Mouse (Mus musculus) MEL (cell line): ENCODE results near the gene Atp6v0a4. TPM values are rescaled to one million over a fixed set of nuclear protein-coding genes. Genes with fewer than 3 reads are reported as not detected.

Experiments used
- DNase-seq: peaks from one replicate; pipeline ENCODE4 v3.0.0; 2011; ENCODE audit warnings: low read depth, low spot score
- H3K27ac ChIP-seq: 2 replicates; pipeline ENCODE4 v1.5.1; 2012; ENCODE audit warnings: low read depth, mild to moderate bottlenecking, control low read depth, low read length, moderate library complexity; ENCODE audit not compliant: control insufficient read depth
- H3K27me3 ChIP-seq, 2 experiments: fragments of 150-350 bp in 1 of 2; sonication (generic) in 1 of 2; 2 replicates each; pipeline ENCODE4 v1.6.1; 2012; ENCODE audit warnings: low read length in 2 of 2, mild to moderate bottlenecking in 2 of 2, improper control_type of control experiment in 1 of 2, moderate library complexity in 1 of 2; ENCODE audit not compliant: insufficient read depth in 2 of 2, control insufficient read depth in 1 of 2
- H3K36me3 ChIP-seq, 2 experiments: 2 replicates each; pipeline ENCODE4 v1.6.1; 2012 to 2014; ENCODE audit warnings: low read length in 2 of 2, improper control_type of control experiment in 1 of 2, inconsistent platforms in 1 of 2, mild to moderate bottlenecking in 1 of 2; ENCODE audit not compliant: insufficient read depth in 2 of 2, control insufficient read depth in 1 of 2
- H3K4me1 ChIP-seq, 2 experiments: fragments of 150-350 bp in 1 of 2; sonication (generic) in 1 of 2; 2 replicates each; pipeline ENCODE4 v1.6.1; 2012; ENCODE audit warnings: low read length in 2 of 2, improper control_type of control experiment in 1 of 2, mild to moderate bottlenecking in 1 of 2; ENCODE audit not compliant: insufficient read depth in 2 of 2, control insufficient read depth in 1 of 2
- H3K4me3 ChIP-seq, 2 experiments: fragments of 150-350 bp in 1 of 2; sonication (generic) in 1 of 2; 2 replicates each; pipeline ENCODE4 v1.5.1; 2012; ENCODE audit warnings: low read depth in 2 of 2, low read length in 2 of 2, mild to moderate bottlenecking in 2 of 2, moderate library complexity in 2 of 2, control low read depth in 1 of 2, improper control_type of control experiment in 1 of 2; ENCODE audit not compliant: control insufficient read depth in 1 of 2, insufficient read depth in 1 of 2
- H3K79me2 ChIP-seq: 2 replicates; pipeline ENCODE4 v1.6.1; 2012; ENCODE audit warnings: mild to moderate bottlenecking, low read length, moderate library complexity; ENCODE audit not compliant: control insufficient read depth, poor library complexity, insufficient read depth
- H3K9ac ChIP-seq: 2 replicates; pipeline ENCODE4 v1.6.1; 2012; ENCODE audit warnings: low read depth, mild to moderate bottlenecking, control low read depth, low read length, moderate library complexity; ENCODE audit not compliant: control insufficient read depth, poor library complexity, severe bottlenecking
- H3K9me3 ChIP-seq: fragments of 150-350 bp; sonication (generic); replicated peaks from 2 replicates; pipeline ENCODE4 v1.6.1; 2012; ENCODE audit warnings: mild to moderate bottlenecking, low read length, improper control_type of control experiment, moderate library complexity; ENCODE audit not compliant: insufficient read depth
- BHLHE40 ChIP-seq: IDR thresholded peaks from 2 replicates; pipeline ENCODE4 v1.6.1; 2012; ENCODE audit warnings: low read depth, mild to moderate bottlenecking, inconsistent platforms, low read length, improper control_type of control experiment, borderline replicate concordance
- CHD1 ChIP-seq: IDR thresholded peaks from 2 replicates; pipeline ENCODE4 v1.6.1; 2012; ENCODE audit warnings: low read depth, mild to moderate bottlenecking, inconsistent platforms, low read length, improper control_type of control experiment
- CHD2 ChIP-seq: IDR thresholded peaks from 2 replicates; pipeline ENCODE4 v1.6.1; 2011; ENCODE audit warnings: low read length, improper control_type of control experiment
- CTCF ChIP-seq, 3 experiments: IDR thresholded peaks in 2 of 3; conservative IDR thresholded peaks in 1 of 3; 2 replicates each; pipeline ENCODE4 v1.5.1; 2011 to 2012; ENCODE audit warnings: low read length in 3 of 3, low read depth in 2 of 3, mild to moderate bottlenecking in 2 of 3, improper control_type of control experiment in 1 of 3, inconsistent platforms in 1 of 3, mixed read lengths in 1 of 3, moderate library complexity in 1 of 3; ENCODE audit not compliant: control insufficient read depth in 1 of 3, insufficient read depth in 1 of 3, poor library complexity in 1 of 3, severe bottlenecking in 1 of 3
- EP300 ChIP-seq, 2 experiments: IDR thresholded peaks; 2 replicates each; pipeline ENCODE4 v1.6.1; 2011; ENCODE audit warnings: improper control_type of control experiment in 2 of 2, low read length in 2 of 2, low read depth in 1 of 2, mild to moderate bottlenecking in 1 of 2
- ETS1 ChIP-seq: IDR thresholded peaks from 2 replicates; pipeline ENCODE4 v1.6.1; 2012; ENCODE audit warnings: low read depth, mild to moderate bottlenecking, inconsistent platforms, low read length, improper control_type of control experiment, moderate library complexity
- GABPA ChIP-seq: IDR thresholded peaks from 2 replicates; pipeline ENCODE4 v1.6.1; 2012; ENCODE audit warnings: low read depth, mild to moderate bottlenecking, inconsistent platforms, low read length, improper control_type of control experiment, moderate library complexity
- HCFC1 ChIP-seq: IDR thresholded peaks from 2 replicates; pipeline ENCODE4 v1.6.1; 2012; ENCODE audit warnings: low read depth, mild to moderate bottlenecking, inconsistent platforms, low read length, improper control_type of control experiment, moderate library complexity
- JUND ChIP-seq: IDR thresholded peaks from 2 replicates; pipeline ENCODE4 v1.6.1; 2011; ENCODE audit warnings: low read depth, mild to moderate bottlenecking, improper control_type of control experiment, low read length
- MAFK ChIP-seq: IDR thresholded peaks from 2 replicates; pipeline ENCODE4 v1.6.1; 2011; ENCODE audit warnings: low read depth, mild to moderate bottlenecking, low read length, improper control_type of control experiment, borderline replicate concordance
- MAZ ChIP-seq: IDR thresholded peaks from 2 replicates; pipeline ENCODE4 v1.6.1; 2012; ENCODE audit warnings: low read depth, mild to moderate bottlenecking, inconsistent platforms, low read length, improper control_type of control experiment
- MXI1 ChIP-seq: IDR thresholded peaks from 2 replicates; pipeline ENCODE4 v1.6.1; 2011; ENCODE audit warnings: mild to moderate bottlenecking, low read depth, low read length, improper control_type of control experiment
- MYB ChIP-seq: IDR thresholded peaks from 2 replicates; pipeline ENCODE4 v1.6.1; 2011; ENCODE audit warnings: mild to moderate bottlenecking, low read depth, low read length, improper control_type of control experiment
- MYC ChIP-seq: IDR thresholded peaks from 2 replicates; pipeline ENCODE4 v1.6.1; 2011; ENCODE audit warnings: low read depth, mild to moderate bottlenecking, low read length, improper control_type of control experiment, moderate library complexity
- NELFE ChIP-seq: IDR thresholded peaks from 2 replicates; pipeline ENCODE4 v1.6.1; 2011; ENCODE audit warnings: low read depth, low read length, improper control_type of control experiment
- NRF1 ChIP-seq: IDR thresholded peaks from 2 replicates; pipeline ENCODE4 v1.6.1; 2014; ENCODE audit warnings: low read depth, mild to moderate bottlenecking, inconsistent platforms, low read length, improper control_type of control experiment, moderate library complexity; ENCODE audit not compliant: poor library complexity, insufficient read depth, severe bottlenecking
- POLR2A ChIP-seq, 2 experiments: IDR thresholded peaks; 2 replicates each; pipeline ENCODE4 v1.6.1; 2011 to 2012; ENCODE audit warnings: low read length in 2 of 2, mild to moderate bottlenecking in 2 of 2, control low read depth in 1 of 2, improper control_type of control experiment in 1 of 2, low read depth in 1 of 2, moderate library complexity in 1 of 2; ENCODE audit not compliant: control insufficient read depth in 1 of 2, insufficient read depth in 1 of 2, poor library complexity in 1 of 2
- POLR2AphosphoS2 ChIP-seq: IDR thresholded peaks from 2 replicates; pipeline ENCODE4 v1.6.1; 2011; ENCODE audit warnings: low read length, improper control_type of control experiment
- POLR2AphosphoS5 ChIP-seq: IDR thresholded peaks from 2 replicates; pipeline ENCODE4 v1.6.1; 2012; ENCODE audit warnings: low read depth, borderline replicate concordance, mild to moderate bottlenecking, inconsistent platforms, low read length, moderate library complexity, mixed read lengths
- RAD21 ChIP-seq: IDR thresholded peaks from 2 replicates; pipeline ENCODE4 v1.6.1; 2011; ENCODE audit warnings: mild to moderate bottlenecking, low read depth, low read length, improper control_type of control experiment
- RCOR1 ChIP-seq: IDR thresholded peaks from 2 replicates; pipeline ENCODE4 v1.6.1; 2012; ENCODE audit warnings: low read depth, mild to moderate bottlenecking, inconsistent platforms, low read length, improper control_type of control experiment
- SMC3 ChIP-seq: IDR thresholded peaks from 2 replicates; pipeline ENCODE4 v1.6.1; 2011; ENCODE audit warnings: low read depth, low read length, improper control_type of control experiment
- TAL1 ChIP-seq: IDR thresholded peaks from 2 replicates; pipeline ENCODE4 v1.6.1; 2012; ENCODE audit warnings: mild to moderate bottlenecking, inconsistent platforms, low read length, moderate library complexity, mixed read lengths
- TBP ChIP-seq: IDR thresholded peaks from 2 replicates; pipeline ENCODE4 v1.8.0; 2011; ENCODE audit warnings: low read depth, low read length, improper control_type of control experiment
- TCF12 ChIP-seq: IDR thresholded peaks from 2 replicates; pipeline ENCODE4 v1.6.1; 2014; ENCODE audit warnings: low read depth, mild to moderate bottlenecking, inconsistent platforms, low read length, improper control_type of control experiment, moderate library complexity
- USF2 ChIP-seq, 2 experiments: IDR thresholded peaks; 2 replicates each; pipeline ENCODE4 v1.6.1; 2011 to 2012; ENCODE audit warnings: improper control_type of control experiment in 2 of 2, low read length in 2 of 2, borderline replicate concordance in 1 of 2, inconsistent platforms in 1 of 2, low read depth in 1 of 2, mild to moderate bottlenecking in 1 of 2; ENCODE audit not compliant: insufficient read depth in 1 of 2
- ZC3H11A ChIP-seq: IDR thresholded peaks from 2 replicates; pipeline ENCODE4 v1.6.1; 2012; ENCODE audit warnings: low read depth, mild to moderate bottlenecking, inconsistent platforms, low read length, improper control_type of control experiment
- ZMIZ1 ChIP-seq: IDR thresholded peaks from 2 replicates; pipeline ENCODE4 v1.6.1; 2012; ENCODE audit warnings: low read depth, mild to moderate bottlenecking, inconsistent platforms, low read length, improper control_type of control experiment, moderate library complexity
- ZNF384 ChIP-seq: IDR thresholded peaks from 2 replicates; pipeline ENCODE4 v1.6.1; 2012; ENCODE audit warnings: low read depth, mild to moderate bottlenecking, inconsistent platforms, low read length, improper control_type of control experiment
- polyA plus RNA-seq, 2 experiments: library from polyadenylated mRNA; stranded (reverse) in 1 of 2; unstranded in 1 of 2; fragments of >175 nt in 1 of 2; fragments of >200 nt in 1 of 2; gene quantifications; 2 replicates each; pipeline versions ENCODE4 v1.2.1 to v1.2.4; 2012; ENCODE audit warnings: low replicate concordance in 2 of 2, low read depth in 1 of 2; ENCODE audit not compliant: insufficient read length in 2 of 2, insufficient read depth in 1 of 2, missing spikeins in 1 of 2
- total RNA-seq: library from RNA; depleted of rRNA; stranded (reverse); fragments of 300-350 nt; gene quantifications from 2 replicates; pipeline ENCODE4 v1.2.3, GENCODE M21; 2012; rRNA removed

The Atp6v0a4 gene
- 0.12 and 0.16 TPM in 2 replicates for total RNA-seq
- polyA plus RNA-seq, result not detected

DNA sequence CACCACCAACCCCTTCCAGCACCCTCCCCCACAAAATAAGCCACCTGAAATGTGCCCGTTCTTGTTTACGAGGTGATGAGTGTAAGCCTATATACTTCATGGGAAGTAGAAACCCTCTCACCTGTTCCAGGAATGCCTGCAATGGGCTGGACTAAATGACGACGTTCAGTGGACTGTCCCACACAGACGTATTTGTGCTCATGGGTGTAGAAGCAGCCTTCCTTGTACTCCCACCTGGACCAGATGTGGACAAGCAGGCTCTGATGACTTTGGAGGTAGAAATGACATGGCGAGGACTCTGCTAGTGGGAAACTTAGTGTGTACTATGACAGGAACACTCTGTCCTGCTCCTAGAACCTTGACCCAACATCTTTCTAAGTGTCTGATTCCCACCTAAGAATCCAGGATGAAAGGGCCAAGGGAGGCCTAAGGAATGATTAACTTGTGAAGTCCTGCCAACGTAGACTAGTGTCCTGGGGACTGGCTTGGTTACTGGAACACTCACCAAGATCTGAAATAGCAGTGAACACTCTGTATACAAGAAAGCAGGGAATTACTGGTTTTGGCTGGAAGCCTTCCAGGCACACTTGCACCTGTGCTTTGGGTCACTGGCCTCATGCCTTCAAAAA is at the start of gene Atp6v0a4:
TSS of gene Atp6v0a4 (minus strand) at position 380 of the 629 bp plus-strand sequence.
- H3K9ac ChIP-seq, result no peak within 1 kb of the TSS
- no peak for TF ChIP-seq MAZ
- no peak for TF ChIP-seq EP300 (IDR thresholded peaks at IDR 0.05; ENCODE audit: low read depth in 1 of 2, low read length in 2 of 2)
- TF ChIP-seq USF2 (IDR thresholded peaks at IDR 0.05; ENCODE audit: borderline replicate concordance in 1 of 2, insufficient read depth in 1 of 2, low read depth in 1 of 2, low read length in 2 of 2), result no peak
- no peak for TF ChIP-seq CHD1
- TF ChIP-seq ZNF384, result no peak
- no peak for TF ChIP-seq TAL1
- TF ChIP-seq POLR2AphosphoS5, result no peak
- no peak for TF ChIP-seq MAFK
- TF ChIP-seq CTCF (IDR thresholded peaks at IDR 0.05 in 2 of 3, conservative IDR thresholded peaks at IDR 0.05 in 1 of 3; ENCODE audit: control insufficient read depth in 1 of 3, insufficient read depth in 1 of 3, low read depth in 2 of 3, low read length in 3 of 3, poor library complexity in 1 of 3, severe bottlenecking in 1 of 3), result no peak
- TF ChIP-seq GABPA, result no peak
- TF ChIP-seq CHD2, result no peak
- TF ChIP-seq POLR2AphosphoS2, result no peak
- no peak for TF ChIP-seq POLR2A (IDR thresholded peaks at IDR 0.05; ENCODE audit: control insufficient read depth in 1 of 2, insufficient read depth in 1 of 2, low read depth in 1 of 2, low read length in 2 of 2, poor library complexity in 1 of 2)
- TF ChIP-seq SMC3, result no peak
- TF ChIP-seq ZMIZ1, result no peak
- no peak for TF ChIP-seq NELFE
- TF ChIP-seq ZC3H11A, result no peak
- no peak within 1 kb of the TSS for H3K4me3 ChIP-seq
- DNase-seq, result no peak
- H3K4me1 ChIP-seq, result no peaks in the 10 kb centered on the region
- no peaks in the 10 kb centered on the region for H3K79me2 ChIP-seq
- H3K27me3 ChIP-seq, result no peaks in the 10 kb centered on the region
- no peaks in the 10 kb centered on the region for H3K36me3 ChIP-seq
- no peak within 1 kb of the TSS for H3K27ac ChIP-seq
- no peaks in the 10 kb centered on the region for H3K9me3 ChIP-seq

DNA sequence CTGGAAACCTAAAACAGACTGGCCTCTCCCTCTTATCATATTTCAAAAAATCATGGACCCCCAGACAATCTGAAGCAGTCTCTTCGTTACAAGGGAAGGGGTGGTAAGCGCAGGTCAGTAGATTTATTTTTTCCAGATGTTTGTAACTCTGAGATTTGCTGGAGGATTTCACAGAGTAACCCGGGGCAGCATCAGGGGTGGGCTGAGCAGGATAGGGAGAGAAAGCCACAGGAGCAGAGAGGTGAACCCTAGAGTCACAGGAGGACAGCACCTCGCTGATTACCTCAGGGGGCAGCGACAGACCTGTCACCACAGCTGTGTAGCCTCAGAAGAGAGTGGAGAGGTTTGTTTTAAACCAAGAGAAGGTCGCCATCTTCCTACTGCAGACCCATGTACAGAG is 41.0 kb upstream of the Atp6v0a4 start:
- DNase-seq, result no peak
- TF ChIP-seq MYC, result no peak
- no peak for TF ChIP-seq RAD21
- no peak for TF ChIP-seq MAZ
- TF ChIP-seq USF2 (IDR thresholded peaks at IDR 0.05; ENCODE audit: borderline replicate concordance in 1 of 2, insufficient read depth in 1 of 2, low read depth in 1 of 2, low read length in 2 of 2), result no peak
- TF ChIP-seq ETS1, result no peak
- no peak for TF ChIP-seq TCF12
- no peak for TF ChIP-seq NRF1
- TF ChIP-seq GABPA, result no peak
- TF ChIP-seq TBP, result no peak
- no peak for TF ChIP-seq ZNF384
- no peak for TF ChIP-seq RCOR1
- TF ChIP-seq CHD1, result no peak
- no peak for TF ChIP-seq BHLHE40
- TF ChIP-seq MYB, result no peak
- TF ChIP-seq MXI1, result no peak
- no peak for TF ChIP-seq CTCF (IDR thresholded peaks at IDR 0.05 in 2 of 3, conservative IDR thresholded peaks at IDR 0.05 in 1 of 3; ENCODE audit: control insufficient read depth in 1 of 3, insufficient read depth in 1 of 3, low read depth in 2 of 3, low read length in 3 of 3, poor library complexity in 1 of 3, severe bottlenecking in 1 of 3)
- TF ChIP-seq JUND, result no peak
- TF ChIP-seq HCFC1, result no peak
- TF ChIP-seq, all 39 proteins: peak for 0
- peaks cover 0 to 1% of the 10 kb centered on the region in 2 experiments; a peak in 1 of 4 replicates for H3K4me1 ChIP-seq
- H3K9ac ChIP-seq, result no peak overlapping the region
- no peak overlapping the region for H3K27ac ChIP-seq
- H3K27me3 ChIP-seq, result no peaks in the 10 kb centered on the region
- no peaks in the 10 kb centered on the region for H3K79me2 ChIP-seq
- H3K4me3 ChIP-seq, result no peak overlapping the region
- H3K36me3 ChIP-seq, result no peaks in the 10 kb centered on the region
- no peaks in the 10 kb centered on the region for H3K9me3 ChIP-seq
